Mouse (Mus musculus): ENCODE measurements around the gene Pitpnc1. TPM values are rescaled to one million over a fixed set of nuclear protein-coding genes. Genes with fewer than 3 reads are reported as not detected.

The Pitpnc1 gene
- polyA plus RNA-seq, 1 experiment from 2014 or later, result 15.7 TPM

GRCm38 (mm10) chr11:107285731-107286130 lies 184.8 kb downstream of the Pitpnc1 start:
- no peaks in the 10 kb centered on the region for H3K36me3 ChIP-seq (ENCODE audit: control insufficient read depth, insufficient read depth, low read length)
- H3K4me3 ChIP-seq (ENCODE audit: low read depth, low read length), result no peak overlapping the region
- H3K9me3 ChIP-seq (ENCODE audit: control insufficient read depth, low read depth, low read length), result no peaks in the 10 kb centered on the region
- H3K27ac ChIP-seq (ENCODE audit: low read length), result no peak overlapping the region
- 50% methylated on average over 7 of the region's 7 CpGs for WGBS
- no peak for ATAC-seq (ENCODE audit: insufficient number of reproducible peaks, insufficient read depth, low FRiP score, low read depth)
- no peak overlapping the region for H3K9ac ChIP-seq (replicated peaks; ENCODE audit: low read depth, low read length)
- H3K27me3 ChIP-seq (ENCODE audit: control insufficient read depth, insufficient read depth, low read length), result no peaks in the 10 kb centered on the region
- H3K4me1 ChIP-seq (ENCODE audit: control insufficient read depth, insufficient read depth, low read length), result no peaks in the 10 kb centered on the region
- H3K4me2 ChIP-seq (replicated peaks; ENCODE audit: low read depth, low read length), result no peak overlapping the region

- 97% methylated on average over 3 of the region's 3 CpGs for WGBS
- Histone ChIP-seq H3K36me3 (ENCODE audit: control insufficient read depth, insufficient read depth, low read length) (no peaks in the 10 kb centered on the region), H3K27ac (ENCODE audit: low read length) (no peak overlapping the region), H3K4me3 (ENCODE audit: low read depth, low read length) (no peak overlapping the region), H3K9me3 (ENCODE audit: control insufficient read depth, low read depth, low read length) (no peaks in the 10 kb centered on the region), H3K4me2 (replicated peaks; ENCODE audit: low read depth, low read length) (no peak overlapping the region), H3K9ac (replicated peaks; ENCODE audit: low read depth, low read length) (no peak overlapping the region), H3K4me1 (ENCODE audit: control insufficient read depth, insufficient read depth, low read length) (no peaks in the 10 kb centered on the region), H3K27me3 (ENCODE audit: control insufficient read depth, insufficient read depth, low read length) (no peaks in the 10 kb centered on the region)
- ATAC-seq (ENCODE audit: insufficient number of reproducible peaks, insufficient read depth, low FRiP score, low read depth), result no peak
Observed at GRCm38 (mm10) chr11:107283632-107284031, 186.9 kb downstream of the Pitpnc1 start.

- H3K36me3 ChIP-seq (ENCODE audit: control insufficient read depth, insufficient read depth, low read length), result no peaks in the 10 kb centered on the region
- H3K27me3 ChIP-seq (ENCODE audit: control insufficient read depth, insufficient read depth, low read length), result no peaks in the 10 kb centered on the region
- no peak overlapping the region for H3K9ac ChIP-seq (replicated peaks; ENCODE audit: low read depth, low read length)
- no peak overlapping the region for H3K27ac ChIP-seq (ENCODE audit: low read length)
- WGBS, result 92% methylated on average over 7 of the region's 7 CpGs
- no peaks in the 10 kb centered on the region for H3K9me3 ChIP-seq (ENCODE audit: control insufficient read depth, low read depth, low read length)
- no peaks in the 10 kb centered on the region for H3K4me1 ChIP-seq (ENCODE audit: control insufficient read depth, insufficient read depth, low read length)
- H3K4me2 ChIP-seq (replicated peaks; ENCODE audit: low read depth, low read length), result no peak overlapping the region
- no peak for ATAC-seq (ENCODE audit: insufficient number of reproducible peaks, insufficient read depth, low FRiP score, low read depth)
- no peak overlapping the region for H3K4me3 ChIP-seq (ENCODE audit: low read depth, low read length)
Observed at GRCm38 (mm10) chr11:107282481-107282880, 188.0 kb downstream of the Pitpnc1 start.

- Histone ChIP-seq H3K27ac (ENCODE audit: low read length) (no peak overlapping the region), H3K9me3 (ENCODE audit: control insufficient read depth, low read depth, low read length) (no peaks in the 10 kb centered on the region), H3K9ac (replicated peaks; ENCODE audit: low read depth, low read length) (no peak overlapping the region), H3K4me1 (ENCODE audit: control insufficient read depth, insufficient read depth, low read length) (no peaks in the 10 kb centered on the region), H3K4me3 (ENCODE audit: low read depth, low read length) (no peak overlapping the region), H3K27me3 (ENCODE audit: control insufficient read depth, insufficient read depth, low read length) (no peaks in the 10 kb centered on the region), H3K4me2 (replicated peaks; ENCODE audit: low read depth, low read length) (no peak overlapping the region), H3K36me3 (ENCODE audit: control insufficient read depth, insufficient read depth, low read length) (no peaks in the 10 kb centered on the region)
- 29% methylated on average over 8 of the region's 8 CpGs for WGBS
- no peak for ATAC-seq (ENCODE audit: insufficient number of reproducible peaks, insufficient read depth, low FRiP score, low read depth)
Observed at GRCm38 (mm10) chr11:107279258-107279657, 191.2 kb downstream of the Pitpnc1 start.

- H3K9me3 ChIP-seq (ENCODE audit: control insufficient read depth, low read depth, low read length), result no peaks in the 10 kb centered on the region
- peaks cover 10% of the 10 kb centered on the region for H3K4me1 ChIP-seq (ENCODE audit: control insufficient read depth, insufficient read depth, low read length)
- H3K4me2 ChIP-seq (replicated peaks; ENCODE audit: low read depth, low read length), result no peak overlapping the region
- H3K27me3 ChIP-seq (ENCODE audit: control insufficient read depth, insufficient read depth, low read length), result no peaks in the 10 kb centered on the region
- no peak overlapping the region for H3K9ac ChIP-seq (replicated peaks; ENCODE audit: low read depth, low read length)
- H3K4me3 ChIP-seq (ENCODE audit: low read depth, low read length), result no peak overlapping the region
- H3K27ac ChIP-seq (ENCODE audit: low read length), result no peak overlapping the region
- 44% methylated on average over 7 of the region's 7 CpGs for WGBS
- no peaks in the 10 kb centered on the region for H3K36me3 ChIP-seq (ENCODE audit: control insufficient read depth, insufficient read depth, low read length)
- no peak for ATAC-seq (ENCODE audit: insufficient number of reproducible peaks, insufficient read depth, low FRiP score, low read depth)
Observed at GRCm38 (mm10) chr11:107276898-107277297, 193.6 kb downstream of the Pitpnc1 start.

- no peak overlapping the region for H3K9ac ChIP-seq (replicated peaks; ENCODE audit: low read depth, low read length)
- no peaks in the 10 kb centered on the region for H3K27me3 ChIP-seq (ENCODE audit: control insufficient read depth, insufficient read depth, low read length)
- H3K36me3 ChIP-seq (ENCODE audit: control insufficient read depth, insufficient read depth, low read length), result no peaks in the 10 kb centered on the region
- no peak for ATAC-seq (ENCODE audit: insufficient number of reproducible peaks, insufficient read depth, low FRiP score, low read depth)
- H3K4me2 ChIP-seq (replicated peaks; ENCODE audit: low read depth, low read length), result no peak overlapping the region
- no peaks in the 10 kb centered on the region for H3K9me3 ChIP-seq (ENCODE audit: control insufficient read depth, low read depth, low read length)
- H3K4me1 ChIP-seq (ENCODE audit: control insufficient read depth, insufficient read depth, low read length), result peaks cover 10% of the 10 kb centered on the region
- no peak overlapping the region for H3K27ac ChIP-seq (ENCODE audit: low read length)
- no peak overlapping the region for H3K4me3 ChIP-seq (ENCODE audit: low read depth, low read length)
- 56% methylated on average over 3 of the region's 3 CpGs for WGBS
Observed at GRCm38 (mm10) chr11:107276337-107276736, 194.2 kb downstream of the Pitpnc1 start.

GRCm38 (mm10) chr11:107275902-107276301 lies 194.6 kb downstream of the Pitpnc1 start:
- WGBS, result 20% methylated on average over 6 of the region's 6 CpGs
- 0 out of 2 replicates have a peak, but pooled peaks have one; percentile 51 for ATAC-seq (ENCODE audit: insufficient number of reproducible peaks, insufficient read depth, low FRiP score, low read depth)
- Histone ChIP-seq H3K9ac (replicated peaks; ENCODE audit: low read depth, low read length) (no peak overlapping the region), H3K27ac (ENCODE audit: low read length) (no peak overlapping the region), H3K9me3 (ENCODE audit: control insufficient read depth, low read depth, low read length) (no peaks in the 10 kb centered on the region), H3K4me2 (replicated peaks; ENCODE audit: low read depth, low read length) (no peak overlapping the region), H3K27me3 (ENCODE audit: control insufficient read depth, insufficient read depth, low read length) (no peaks in the 10 kb centered on the region), H3K36me3 (ENCODE audit: control insufficient read depth, insufficient read depth, low read length) (no peaks in the 10 kb centered on the region), H3K4me1 (ENCODE audit: control insufficient read depth, insufficient read depth, low read length) (peaks cover 10% of the 10 kb centered on the region), H3K4me3 (ENCODE audit: low read depth, low read length) (no peak overlapping the region)

GRCm38 (mm10) chr11:107274206-107274605 lies 196.3 kb downstream of the Pitpnc1 start:
- H3K4me1 ChIP-seq (ENCODE audit: control insufficient read depth, insufficient read depth, low read length), result peaks cover 10% of the 10 kb centered on the region
- no peaks in the 10 kb centered on the region for H3K36me3 ChIP-seq (ENCODE audit: control insufficient read depth, insufficient read depth, low read length)
- ATAC-seq (ENCODE audit: insufficient number of reproducible peaks, insufficient read depth, low FRiP score, low read depth), result no peak
- H3K27ac ChIP-seq (ENCODE audit: low read length), result no peak overlapping the region
- no peaks in the 10 kb centered on the region for H3K27me3 ChIP-seq (ENCODE audit: control insufficient read depth, insufficient read depth, low read length)
- H3K9me3 ChIP-seq (ENCODE audit: control insufficient read depth, low read depth, low read length), result no peaks in the 10 kb centered on the region
- no peak overlapping the region for H3K4me2 ChIP-seq (replicated peaks; ENCODE audit: low read depth, low read length)
- H3K4me3 ChIP-seq (ENCODE audit: low read depth, low read length), result no peak overlapping the region
- H3K9ac ChIP-seq (replicated peaks; ENCODE audit: low read depth, low read length), result no peak overlapping the region
- WGBS, result 81% methylated on average over 9 of the region's 9 CpGs

GRCm38 (mm10) chr11:107272351-107272975 lies 198.0 kb downstream of the Pitpnc1 start:
- no peak overlapping the region; the same call in 1 of the 2 replicates for H3K27ac ChIP-seq (ENCODE audit: low read length)
- H3K4me1 ChIP-seq (ENCODE audit: control insufficient read depth, insufficient read depth, low read length), result peaks cover 10% of the 10 kb centered on the region
- H3K4me2 ChIP-seq (replicated peaks; ENCODE audit: low read depth, low read length), result no peak overlapping the region
- H3K9me3 ChIP-seq (ENCODE audit: control insufficient read depth, low read depth, low read length), result no peaks in the 10 kb centered on the region; the same call in 1 of the 2 replicates
- H3K4me3 ChIP-seq (ENCODE audit: low read depth, low read length), result no peak overlapping the region
- 63% methylated on average over 11 of the region's 11 CpGs for WGBS
- no peaks in the 10 kb centered on the region for H3K36me3 ChIP-seq (ENCODE audit: control insufficient read depth, insufficient read depth, low read length)
- ATAC-seq (ENCODE audit: insufficient number of reproducible peaks, insufficient read depth, low FRiP score, low read depth), result no peak; the same call in 1 of the 2 replicates
- H3K9ac ChIP-seq (replicated peaks; ENCODE audit: low read depth, low read length), result no peak overlapping the region
- H3K27me3 ChIP-seq (ENCODE audit: control insufficient read depth, insufficient read depth, low read length), result no peaks in the 10 kb centered on the region

Data from stomach, embryonic 14.5 days (tissue).